Mouse (Mus musculus) liver, embryonic 12.5 days (tissue): ENCODE data around the gene Tns1. TPM values are rescaled to one million over a fixed set of nuclear protein-coding genes. Genes with fewer than 3 reads are reported as not detected.

Experiments
- ATAC-seq: fragments of 200-750 bp; cut with Nextera tagmentation; 2 replicates; pipeline ENCODE4 v1.8.0; 2017; ENCODE audit warnings: moderate number of reproducible peaks, mild to moderate bottlenecking, moderate library complexity
- H3K27ac ChIP-seq: fragments of 300-500 bp; sonication (generic); 2 replicates; pipeline ENCODE4 v1.5.1; 2016; ENCODE audit warnings: mild to moderate bottlenecking
- H3K27me3 ChIP-seq: fragments of 300-500 bp; sonication (generic); replicated peaks from 2 replicates; pipeline ENCODE4 v1.6.1; 2016; ENCODE audit warnings: mild to moderate bottlenecking, moderate library complexity
- H3K36me3 ChIP-seq: fragments of 300-500 bp; sonication (generic); 2 replicates; pipeline ENCODE4 v1.6.1; 2016; ENCODE audit warnings: mild to moderate bottlenecking, moderate library complexity
- H3K4me1 ChIP-seq: fragments of 300-500 bp; sonication (generic); 2 replicates; pipeline ENCODE4 v1.6.1; 2016
- H3K4me2 ChIP-seq: fragments of 300-500 bp; sonication (generic); 2 replicates; pipeline ENCODE4 v1.6.1; 2016; ENCODE audit warnings: mild to moderate bottlenecking, moderate library complexity
- H3K4me3 ChIP-seq: fragments of 300-500 bp; sonication (generic); 2 replicates; pipeline ENCODE4 v1.5.1; 2016; ENCODE audit warnings: mild to moderate bottlenecking, moderate library complexity
- H3K9ac ChIP-seq: fragments of 300-500 bp; sonication (generic); 2 replicates; pipeline ENCODE4 v1.6.1; 2016; ENCODE audit warnings: mild to moderate bottlenecking, moderate library complexity
- H3K9me3 ChIP-seq: fragments of 300-500 bp; sonication (generic); replicated peaks from 2 replicates; pipeline ENCODE4 v1.6.1; 2016; ENCODE audit warnings: mild to moderate bottlenecking, moderate library complexity
- WGBS: fragments of 180-500 bp; shearing (Covaris S2); methylation state at CpG from one replicate; pipeline ENCODE4 v1.1.7; 2016; ENCODE audit not compliant: insufficient replicate concordance; 5-methylcytosine and 5-hydroxymethylcytosine counted together
- polyA plus RNA-seq: library from polyadenylated mRNA; unstranded; fragments of >200 nt; fragmentation: Nextera tagmentation; extraction: Ambion mirVana; gene quantifications from 2 replicates; pipeline ENCODE4 v1.2.1, GENCODE M21; 2016

Tns1 gene
- polyA plus RNA-seq, 1 experiment from 2014 or later: 13.1 TPM

GRCm38 (mm10) chr1:73862323-73863073 is 261.8 kb downstream of the Tns1 start:
- H3K9me3 ChIP-seq: no peaks in the 10 kb centered on the region
- H3K36me3 ChIP-seq: no peaks in the 10 kb centered on the region
- peak; percentile 65; the same call in 1 of the 2 replicates for ATAC-seq
- WGBS: 15% methylated on average over 15 of the region's 15 CpGs
- no peak overlapping the region for H3K9ac ChIP-seq
- H3K27ac ChIP-seq: no peak overlapping the region
- H3K4me1 ChIP-seq: no peaks in the 10 kb centered on the region
- no peaks in the 10 kb centered on the region for H3K27me3 ChIP-seq
- H3K4me3 ChIP-seq: no peak overlapping the region
- H3K4me2 ChIP-seq: peak overlapping the region; percentile 40

GRCm38 (mm10) chr1:73860421-73860820 is 263.8 kb downstream of the Tns1 start:
- H3K9ac ChIP-seq: no peak overlapping the region
- H3K4me3 ChIP-seq: no peak overlapping the region
- H3K4me2 ChIP-seq: no peak overlapping the region
- H3K36me3 ChIP-seq: no peaks in the 10 kb centered on the region
- no peaks in the 10 kb centered on the region for H3K27me3 ChIP-seq
- H3K27ac ChIP-seq: no peak overlapping the region
- H3K9me3 ChIP-seq: no peaks in the 10 kb centered on the region
- 45% methylated on average over 3 of the region's 3 CpGs for WGBS
- no peak for ATAC-seq
- H3K4me1 ChIP-seq: no peaks in the 10 kb centered on the region

Other genes with a start within 250 kb of the Tns1 start
- gene Rufy4, start 1.1 kb upstream of the Tns1 start, polyA plus RNA-seq: 0.16 and 0.20 TPM in 2 replicates
- 0.65 and 0.97 TPM in 2 replicates for gene Cxcr2, start 29.5 kb upstream of the Tns1 start, polyA plus RNA-seq
- not detected in 2 replicates for gene Cxcr1, start 70.2 kb upstream of the Tns1 start, polyA plus RNA-seq
- 268 and 269 TPM in 2 replicates for gene Arpc2, start 111.6 kb upstream of the Tns1 start, polyA plus RNA-seq
- 1.2 and 1.5 TPM in 2 replicates for gene Gpbar1, start 154.1 kb upstream of the Tns1 start, polyA plus RNA-seq
- gene Aamp, start 160.3 kb upstream of the Tns1 start, polyA plus RNA-seq: 119 and 120 TPM in 2 replicates
- 45.7 and 48.7 TPM in 2 replicates for gene Pnkd, start 160.5 kb upstream of the Tns1 start, polyA plus RNA-seq
- 17.5 and 18.6 TPM in 2 replicates for gene Tmbim1, start 181.2 kb upstream of the Tns1 start, polyA plus RNA-seq
- gene Catip, start 237.7 kb upstream of the Tns1 start, polyA plus RNA-seq: 0.11 and 0.14 TPM in 2 replicates